Mouse (Mus musculus): ENCODE results near the gene Lrrc28.

Gene Lrrc28

DNA sequence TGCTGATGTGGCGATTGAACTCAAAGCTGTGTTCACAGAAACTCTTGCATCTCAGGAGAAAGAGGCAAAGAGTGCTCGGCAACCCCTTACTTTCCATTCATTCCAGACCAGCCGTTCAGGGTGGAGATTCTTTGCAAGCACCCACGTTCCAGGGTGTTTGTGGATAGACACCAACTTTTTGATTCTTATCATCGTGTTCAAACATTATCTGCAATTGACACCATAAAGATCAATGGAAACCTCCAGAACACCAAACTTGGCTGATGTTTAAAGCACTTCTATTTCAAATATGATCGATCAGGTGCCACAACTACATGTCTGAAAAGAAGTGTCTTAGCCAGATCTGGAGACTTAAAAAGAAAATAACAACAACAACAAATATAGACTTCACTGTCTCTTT is 51.2 kb downstream of the Lrrc28 start:
- DNase-seq (ENCODE audit: low spot score): no peak

DNA sequence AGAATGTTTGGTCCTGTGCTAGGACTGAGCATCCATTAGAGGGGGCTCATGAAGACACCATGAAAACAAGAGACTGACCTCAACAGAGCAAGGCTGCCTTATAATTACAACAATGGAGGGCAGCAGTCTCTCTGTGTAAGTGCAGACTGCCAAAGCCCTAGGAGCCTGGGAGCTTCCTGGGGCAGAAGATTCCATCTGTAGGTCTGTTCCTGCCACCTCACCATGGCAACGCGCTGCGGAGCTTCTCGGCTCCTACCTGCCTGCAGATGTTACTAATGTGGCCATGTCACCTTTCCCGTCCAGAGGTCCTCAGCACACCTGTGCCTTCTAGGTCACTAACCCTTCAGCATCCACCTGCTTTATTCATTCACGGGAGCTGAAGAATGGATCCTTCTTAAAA is 52.4 kb downstream of the Lrrc28 start:
- DNase-seq (ENCODE audit: low spot score): no peak

DNA sequence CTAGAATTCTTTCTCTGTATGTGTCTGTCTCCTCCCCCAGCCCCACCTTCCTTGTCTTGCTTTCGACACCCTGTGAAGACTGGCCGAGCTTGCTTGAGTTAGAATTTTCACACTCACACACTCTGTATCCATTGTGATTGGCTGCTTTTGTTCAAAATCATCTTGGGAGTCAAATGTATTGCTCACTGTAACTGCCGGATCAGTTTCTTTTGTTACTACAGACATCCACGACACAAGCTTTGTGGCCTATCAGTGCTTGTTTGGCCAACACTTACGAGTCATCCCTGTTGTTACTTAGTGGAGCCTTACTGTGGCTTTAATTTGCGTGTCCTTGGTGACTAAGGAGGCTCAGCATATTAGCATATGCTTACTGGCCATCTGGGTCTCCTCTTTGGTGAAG is 56.3 kb downstream of the Lrrc28 start:
- no peak for DNase-seq (ENCODE audit: low spot score)

DNA sequence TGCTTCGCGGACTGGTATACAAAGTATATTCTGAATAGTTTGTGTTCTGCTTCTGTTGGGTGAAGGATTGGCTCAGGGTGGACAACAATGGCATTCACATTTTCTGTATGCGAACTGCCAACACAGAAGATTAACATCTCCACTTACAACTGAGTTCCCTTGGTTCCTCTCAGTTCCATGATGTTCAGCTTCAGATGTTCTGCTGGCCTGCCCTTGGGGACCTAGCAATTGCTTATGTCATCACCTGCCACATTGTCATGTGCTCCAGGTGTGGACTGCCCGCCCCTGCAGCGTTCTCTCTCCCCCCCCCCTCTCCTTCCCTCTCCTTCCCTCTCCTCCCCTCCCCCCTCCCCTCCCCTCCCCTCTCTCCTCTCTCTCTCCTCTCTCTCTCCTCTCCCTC is 58.6 kb downstream of the Lrrc28 start:
- no peak for DNase-seq (ENCODE audit: low spot score)

DNA sequence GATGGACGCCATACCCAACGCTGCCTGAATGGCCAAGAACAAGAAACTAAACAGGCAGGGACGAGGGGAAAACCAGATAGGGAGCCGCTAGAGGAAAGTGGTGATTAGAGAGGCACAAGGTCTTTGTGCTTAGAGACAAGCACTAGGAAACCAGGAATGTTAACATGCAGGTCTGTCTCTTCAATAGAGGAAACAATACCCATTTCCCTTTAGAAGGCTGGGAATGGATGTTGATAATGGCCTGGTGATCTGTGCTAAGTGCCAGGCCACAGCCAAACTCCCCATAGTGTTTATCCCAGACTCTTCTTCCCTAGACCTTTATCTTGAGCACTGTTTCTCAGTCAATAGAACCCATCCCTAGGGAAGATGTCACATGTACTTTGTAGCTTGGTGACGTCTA is 61.2 kb downstream of the Lrrc28 start:
- DNase-seq (ENCODE audit: low spot score): no peak

DNA sequence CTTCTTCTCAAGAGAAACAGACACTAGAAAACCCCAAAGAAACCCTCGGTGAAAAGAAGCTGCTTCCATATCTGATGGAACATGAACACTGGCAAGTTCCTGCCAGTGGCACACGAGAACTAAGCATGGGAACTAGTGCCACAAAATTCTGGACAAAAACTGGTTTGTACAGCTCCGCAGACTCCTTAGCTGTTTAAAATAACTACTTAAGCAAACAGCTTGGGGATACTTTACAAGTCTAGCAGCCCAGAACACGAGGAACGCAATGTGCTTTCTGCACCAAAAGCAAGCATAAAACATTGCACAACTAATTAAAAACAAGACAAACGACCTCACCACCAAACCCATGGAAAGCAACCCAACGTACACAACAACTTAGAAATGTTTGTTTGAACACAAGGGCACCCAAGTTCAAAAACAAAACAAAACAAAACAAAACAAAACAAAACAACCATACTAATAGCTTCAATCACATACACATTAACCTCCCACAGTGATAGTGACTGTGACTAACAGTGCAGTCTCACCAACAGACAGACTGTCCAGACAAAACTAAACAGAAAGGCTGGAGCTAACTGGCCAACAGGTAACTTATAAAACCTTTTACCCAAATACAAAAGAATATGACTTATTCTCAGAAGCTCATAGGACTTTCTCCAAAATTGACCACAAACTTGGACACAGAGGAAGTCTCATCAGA is 66.1 kb downstream of the Lrrc28 start:
- no peak for DNase-seq (ENCODE audit: low spot score)

DNA sequence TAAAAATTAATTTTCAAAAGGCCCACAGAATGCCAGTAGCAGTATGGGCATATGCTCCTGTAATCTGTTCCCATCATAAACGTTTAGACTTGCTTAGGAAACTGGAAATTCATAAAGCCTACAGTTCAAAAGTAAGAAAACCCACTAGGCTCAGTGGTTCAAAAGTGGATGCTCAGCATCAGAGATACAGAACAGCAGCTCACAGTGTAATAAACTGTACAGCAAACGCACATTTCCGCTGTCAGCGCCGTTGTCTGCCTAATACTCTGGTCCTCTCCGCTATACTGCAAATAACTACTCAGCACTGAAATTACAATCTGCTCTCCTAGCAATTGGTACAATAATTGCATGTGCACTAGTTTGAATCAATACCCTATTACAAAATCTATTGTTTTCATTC is 67.0 kb downstream of the Lrrc28 start:
- DNase-seq (ENCODE audit: low spot score): no peak

DNA sequence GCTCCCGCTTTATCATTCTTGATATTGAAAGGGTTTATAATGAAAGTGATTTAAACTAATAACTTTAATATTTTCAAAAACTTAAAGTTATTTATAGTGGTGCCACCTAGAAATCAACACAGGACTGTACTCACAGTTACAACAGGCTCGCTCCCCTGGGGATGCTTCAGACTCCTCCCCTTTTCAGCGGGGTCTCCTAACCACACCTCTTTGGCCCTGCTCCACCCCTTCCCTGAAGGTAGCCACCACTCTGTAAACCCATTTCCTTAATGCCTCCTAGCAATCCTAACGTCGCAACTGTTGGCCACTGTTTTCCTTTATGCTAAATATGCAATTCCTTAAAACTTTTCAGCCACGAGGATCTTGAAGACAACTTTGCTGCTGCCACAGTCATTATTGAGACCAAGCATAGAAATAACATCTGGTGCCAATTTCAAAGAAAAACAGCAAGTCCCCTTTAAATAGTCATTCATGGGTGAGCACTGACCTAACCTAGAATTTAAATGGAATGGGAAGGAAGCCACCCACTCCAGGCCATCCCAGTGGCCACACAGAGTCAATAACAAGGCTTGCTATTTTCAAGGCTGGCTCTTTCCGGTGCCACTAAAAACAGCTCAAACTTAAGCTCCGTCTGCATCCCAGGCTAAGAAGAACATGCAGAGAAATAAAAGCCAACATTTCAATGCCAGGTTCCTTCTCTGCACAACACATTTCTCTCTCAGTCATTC is 78.4 kb downstream of the Lrrc28 start:
- no peak for DNase-seq (ENCODE audit: low spot score)

DNA sequence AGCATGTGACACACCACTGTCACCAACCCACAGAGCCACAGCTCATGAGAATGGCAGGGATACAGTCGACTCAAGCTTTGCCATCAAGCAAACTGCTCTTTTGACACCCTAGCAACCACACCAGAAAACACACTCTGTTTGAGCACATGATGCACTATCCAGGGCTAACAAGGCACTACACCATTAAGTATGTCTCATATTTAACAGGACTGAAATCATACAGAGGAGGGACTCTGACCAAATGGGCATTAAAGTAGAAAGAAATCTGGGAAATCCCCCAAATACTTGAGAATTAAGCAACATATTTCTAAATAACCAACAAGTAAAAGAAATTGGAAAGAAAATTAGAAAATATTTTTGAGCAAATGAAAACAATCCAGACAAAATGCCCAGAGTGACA is 79.9 kb downstream of the Lrrc28 start:
- no peak for DNase-seq (ENCODE audit: low spot score)

DNA sequence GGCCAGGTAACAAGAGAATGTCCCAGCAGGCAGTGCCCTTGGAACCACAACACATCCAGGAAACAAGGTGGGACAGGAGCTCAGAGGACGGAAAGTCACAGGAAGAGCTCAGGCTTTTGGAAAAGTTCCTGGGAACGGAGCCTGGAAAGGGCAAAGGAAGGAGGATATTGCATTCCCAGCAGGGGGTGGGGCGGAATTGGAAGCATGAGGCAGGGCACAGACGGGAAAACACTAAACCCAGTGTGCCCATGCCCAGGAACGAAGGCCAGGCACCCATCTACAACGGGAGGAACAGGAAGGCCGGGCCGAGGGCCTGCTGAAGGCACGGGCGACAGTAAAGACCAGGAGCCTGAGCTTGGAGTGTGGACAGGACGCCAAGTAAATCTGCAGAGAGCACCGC is 82.9 kb downstream of the Lrrc28 start:
- DNase-seq (ENCODE audit: low spot score): no peak

DNA sequence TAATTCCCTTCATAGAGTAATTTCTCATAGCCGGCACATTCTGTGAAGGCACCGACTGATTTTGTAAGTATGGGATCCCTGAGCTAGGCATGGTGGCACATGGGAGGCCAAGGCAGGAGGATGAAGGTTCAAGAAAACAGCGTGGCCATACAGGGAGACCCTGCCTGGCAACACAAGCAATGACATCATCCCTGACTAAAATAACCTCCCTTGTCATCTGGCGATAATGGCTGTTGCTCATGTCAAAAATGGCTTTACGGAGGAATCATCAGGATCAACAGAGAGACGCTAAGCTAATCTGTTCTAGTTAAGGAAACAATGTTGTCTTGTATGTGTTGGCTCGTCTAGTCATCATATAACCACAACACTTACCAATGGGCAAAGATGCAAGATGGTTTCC is 85.6 kb downstream of the Lrrc28 start:
- no peak for DNase-seq (ENCODE audit: low spot score)

DNA sequence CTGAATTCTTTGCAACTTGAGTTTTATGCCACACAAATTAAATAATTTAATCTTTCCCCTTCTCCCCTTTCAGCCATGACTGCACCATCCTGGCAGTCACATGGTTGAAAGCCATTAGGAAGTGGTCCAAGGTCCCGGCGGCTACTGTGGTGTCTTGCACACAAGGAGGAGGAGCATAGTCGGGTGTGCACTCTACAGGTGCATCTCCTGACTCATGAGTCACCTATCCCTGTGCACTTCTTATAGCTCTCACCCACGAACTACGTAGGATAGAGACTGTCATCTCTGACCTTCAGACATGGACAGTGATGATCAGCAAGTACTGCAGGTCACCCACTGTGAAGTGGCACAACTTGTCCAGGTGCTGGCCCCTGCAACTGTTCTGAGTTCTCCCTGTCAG is 86.8 kb downstream of the Lrrc28 start:
- DNase-seq (ENCODE audit: low spot score): no peak

DNA sequence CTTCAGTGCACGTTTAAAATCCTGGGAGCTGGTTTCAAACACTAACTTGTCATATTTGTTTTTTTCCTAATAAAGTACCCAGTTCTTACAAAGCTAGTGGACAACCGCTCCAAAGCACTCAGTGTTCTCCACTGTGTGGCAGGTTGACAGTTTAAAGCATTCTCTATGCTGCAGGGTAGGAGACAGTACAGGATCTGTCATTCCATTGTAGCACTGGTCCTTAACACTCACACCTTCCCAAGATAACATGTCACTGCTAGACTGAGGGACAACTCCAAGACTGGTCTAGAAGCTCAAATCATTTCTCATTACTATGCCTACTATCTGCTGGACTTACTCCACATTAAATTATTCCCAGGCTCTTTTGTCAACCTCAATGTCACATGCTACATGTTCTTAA is 90.2 kb downstream of the Lrrc28 start:
- no peak for DNase-seq (ENCODE audit: low spot score)

DNA sequence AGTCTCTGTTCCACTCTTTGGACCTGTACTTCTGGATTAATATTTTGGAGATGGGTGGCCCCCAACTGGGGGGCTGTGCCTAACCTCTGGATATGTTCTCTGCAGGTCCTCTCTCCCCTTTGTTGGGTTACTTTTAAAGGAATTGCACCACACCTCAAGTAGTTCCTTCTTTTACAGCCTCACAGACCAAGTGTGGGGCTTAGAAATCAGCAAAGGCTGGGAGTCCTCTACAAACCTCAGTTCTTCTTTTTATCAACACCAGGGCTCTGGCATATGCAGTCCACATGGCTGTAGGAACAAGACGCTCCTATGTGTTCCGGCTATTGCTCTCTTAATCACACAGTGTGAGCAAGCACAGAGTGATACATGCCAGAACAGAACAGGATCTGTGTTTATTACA is 93.8 kb downstream of the Lrrc28 start:
- DNase-seq (ENCODE audit: low spot score): no peak

DNA sequence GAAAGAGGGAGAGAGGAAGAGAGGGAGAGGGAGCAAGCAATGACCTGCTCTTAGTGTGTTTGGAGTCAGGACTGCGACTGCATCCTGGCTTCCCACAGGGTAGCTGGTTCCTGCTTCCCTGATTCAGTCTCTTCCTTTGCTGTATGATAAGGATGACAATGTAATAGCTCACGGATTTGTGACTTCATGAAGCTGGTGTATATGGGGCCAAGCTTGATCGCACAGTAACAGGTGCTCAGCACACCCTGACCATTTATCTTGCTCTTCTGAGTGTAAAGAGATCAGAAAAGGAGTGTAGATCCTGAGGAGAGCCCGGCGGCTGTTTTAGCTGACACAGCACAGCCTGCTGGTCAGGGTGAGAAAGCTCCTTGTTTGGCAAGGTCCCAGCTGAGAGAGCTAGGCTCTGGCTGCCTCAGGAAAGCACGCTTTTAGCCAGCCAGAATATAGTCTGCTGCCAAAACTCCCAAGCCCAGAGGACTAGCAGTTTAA is 96.0 kb downstream of the Lrrc28 start:
- DNase-seq (ENCODE audit: low spot score): no peak

DNA sequence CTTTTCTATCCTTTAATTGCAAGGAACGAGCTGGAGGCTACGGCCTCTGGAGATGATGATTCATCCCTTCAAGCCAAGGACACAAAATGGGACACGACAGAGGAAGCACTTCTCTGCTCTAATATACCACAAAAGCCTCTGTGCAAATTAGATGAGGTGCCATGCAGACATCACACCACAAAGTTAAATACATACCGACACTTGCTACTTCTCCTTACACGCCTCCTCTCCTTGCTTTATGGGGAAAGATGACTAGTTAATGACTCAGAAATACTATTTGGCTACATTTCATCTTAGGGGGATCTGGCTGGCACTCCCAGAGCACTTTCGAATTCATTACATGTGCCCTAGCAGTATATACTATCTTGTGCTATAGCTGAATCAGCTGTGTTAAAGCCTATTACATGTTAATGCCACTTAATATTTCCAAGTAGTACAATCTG is 96.4 kb downstream of the Lrrc28 start:
- no peak for DNase-seq (ENCODE audit: low spot score)

DNA sequence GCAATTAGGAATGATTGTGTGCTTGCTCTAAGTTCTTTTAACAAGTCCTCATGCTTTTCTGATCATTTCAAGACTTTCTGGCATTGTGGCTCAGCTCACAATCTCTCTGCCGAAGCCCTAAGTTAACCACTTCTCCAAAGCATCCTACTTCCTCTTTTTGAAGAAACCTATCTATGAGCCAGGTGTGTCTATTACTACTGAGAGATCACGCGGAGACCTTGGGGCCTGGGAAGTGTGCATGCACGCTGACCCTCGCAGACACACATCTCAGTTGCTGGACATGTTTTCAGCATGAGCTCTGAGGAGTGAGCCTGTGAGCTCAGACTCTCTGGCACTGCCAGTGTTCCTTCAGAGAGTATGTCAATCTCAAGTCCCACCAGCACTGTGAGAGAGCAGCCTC is 98.8 kb downstream of the Lrrc28 start:
- DNase-seq (ENCODE audit: low spot score): no peak

DNA sequence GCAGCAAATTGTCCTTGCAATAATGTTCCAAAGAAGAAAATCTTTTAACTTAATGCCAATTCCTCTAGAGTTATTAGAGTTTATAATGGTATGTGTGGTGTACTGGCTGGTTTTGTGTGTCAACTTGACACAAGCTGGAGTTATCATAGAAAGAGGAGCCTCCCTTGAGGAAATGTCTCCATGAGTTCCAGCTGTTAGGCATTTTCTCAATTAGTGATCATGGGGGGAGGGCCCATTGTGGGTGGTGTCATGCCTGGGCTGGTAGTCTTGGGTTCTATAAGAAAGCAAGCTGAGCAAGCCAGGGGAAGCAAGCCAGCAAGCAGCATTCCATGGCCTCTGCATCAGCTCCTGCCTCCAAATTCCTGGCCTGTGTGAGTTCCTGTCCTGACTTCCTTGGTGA is 100.5 kb downstream of the Lrrc28 start:
- no peak for DNase-seq (ENCODE audit: low spot score)

DNA sequence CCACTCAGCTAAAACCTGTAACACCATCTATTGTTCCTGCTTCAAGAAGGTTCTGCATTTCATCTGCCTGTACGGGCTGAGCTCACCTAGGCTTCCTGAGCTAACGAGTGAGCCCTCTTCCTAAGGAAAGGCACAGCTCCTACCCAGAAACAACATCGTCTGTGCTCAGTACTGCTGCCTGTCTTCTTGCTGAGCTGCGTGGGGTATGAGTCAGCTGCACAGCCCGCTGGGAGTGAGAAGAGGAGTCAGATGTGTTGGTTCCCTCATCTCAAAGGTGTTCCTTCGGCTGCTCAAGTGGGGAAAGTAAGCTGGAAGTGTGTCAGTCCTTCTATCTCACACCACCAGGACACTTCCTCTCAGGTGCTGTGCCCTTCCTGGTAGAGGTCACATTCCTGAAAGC is 101.4 kb downstream of the Lrrc28 start:
- DNase-seq (ENCODE audit: low spot score): no peak

DNA sequence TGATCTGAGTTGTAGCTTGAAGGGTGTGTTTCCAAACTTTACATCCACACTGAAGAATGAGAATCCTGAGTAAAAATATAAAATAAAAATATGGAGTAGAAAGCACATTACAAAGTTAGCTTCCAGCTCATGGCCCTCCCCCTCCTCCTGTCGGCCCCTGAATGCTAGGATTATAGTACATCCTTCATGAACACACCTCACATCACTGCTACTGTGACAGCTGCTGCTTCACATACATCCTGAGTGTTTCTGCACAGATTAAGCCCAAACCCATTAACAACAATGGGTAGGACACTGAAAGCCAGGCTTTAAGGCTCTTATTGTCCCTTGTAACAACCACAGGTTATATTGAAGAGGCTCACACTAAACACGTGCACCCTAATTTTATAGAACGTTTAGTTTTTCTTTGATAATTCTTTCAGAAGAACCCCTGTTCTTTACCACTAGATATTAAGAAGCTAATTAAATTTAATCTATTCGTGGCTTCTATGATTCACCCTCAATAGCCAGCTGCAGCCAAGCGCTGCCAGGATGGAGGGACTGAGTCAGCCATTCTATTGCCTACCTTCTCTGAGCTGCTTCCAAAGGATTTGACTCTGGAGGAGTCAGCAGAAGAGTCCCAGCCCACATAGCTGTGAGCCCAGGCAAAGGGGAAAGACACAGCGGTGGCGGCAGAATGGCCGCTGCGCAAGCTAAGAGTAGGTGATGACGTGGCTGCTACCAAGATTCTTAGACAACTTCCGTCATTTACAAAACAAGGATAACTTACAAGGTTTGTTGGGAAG is 108.3 kb downstream of the Lrrc28 start:
- no peak for DNase-seq (ENCODE audit: low spot score)

DNA sequence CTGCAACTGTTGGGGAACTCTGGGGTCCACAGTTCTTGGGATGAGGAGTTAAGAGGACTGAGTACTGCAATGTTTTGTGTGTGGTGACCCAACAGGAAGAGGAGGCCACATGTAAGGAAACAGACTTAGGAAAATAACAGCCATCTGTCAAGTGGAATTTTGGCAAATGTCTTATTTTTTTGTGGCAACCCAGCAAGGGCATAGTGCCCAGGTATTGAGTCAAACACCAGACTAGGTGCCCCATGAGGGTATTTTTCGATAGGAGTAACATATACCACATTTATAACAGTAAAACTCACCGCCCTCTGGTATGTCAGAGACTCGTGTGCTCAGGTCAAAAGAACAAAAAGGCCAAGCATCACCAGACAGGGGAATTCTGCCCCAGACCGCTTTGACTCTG is 109.1 kb downstream of the Lrrc28 start:
- no peak for DNase-seq (ENCODE audit: low spot score)

DNA sequence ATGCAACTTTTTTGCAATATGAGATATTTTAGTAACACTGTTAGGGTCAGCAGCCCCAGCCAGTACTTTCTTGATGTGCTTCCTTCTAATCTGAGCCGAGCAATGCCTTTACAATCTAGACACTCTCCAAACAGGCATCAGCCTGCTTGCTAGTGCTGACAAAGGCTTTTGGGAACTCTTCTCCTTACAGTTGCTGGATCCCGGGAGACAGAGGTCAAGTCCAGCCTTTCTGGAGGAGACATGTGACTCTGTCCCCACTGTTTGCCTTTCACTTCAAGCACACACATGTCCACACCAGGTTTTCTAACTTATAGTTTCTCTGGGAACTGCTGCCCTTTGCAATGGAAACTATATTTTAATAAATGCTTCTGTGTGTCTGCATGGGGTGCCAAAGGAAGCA is 114.1 kb downstream of the Lrrc28 start:
- DNase-seq (ENCODE audit: low spot score): no peak

DNA sequence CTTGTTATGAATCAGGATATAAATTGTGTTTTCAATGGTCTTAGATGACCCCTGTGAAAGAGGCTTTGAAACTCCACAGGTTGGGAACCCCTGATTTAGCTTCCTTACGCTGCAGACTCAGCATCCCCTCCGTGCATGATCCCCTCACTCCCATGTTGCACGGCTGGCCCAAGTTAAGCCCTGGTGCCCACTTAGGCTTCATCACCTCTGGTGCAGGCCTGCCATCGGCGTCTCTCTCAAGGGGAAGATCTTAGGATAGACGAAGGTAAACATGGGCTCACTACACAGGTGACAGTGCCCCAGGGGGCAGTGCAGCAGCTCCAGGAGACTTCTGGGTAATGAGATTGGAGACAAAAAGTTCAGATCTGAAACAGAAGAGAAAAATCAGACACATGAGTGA is 115.7 kb downstream of the Lrrc28 start:
- no peak for DNase-seq (ENCODE audit: low spot score)
